Mouse (Mus musculus) brain, adult 2 months (tissue): Measurements from ENCODE around the gene Pilra.
"Not testable (repeated sequence)": the region's sequence is repeated elsewhere in the genome, so short reads cannot be mapped to it uniquely, and the experiment has no call there.

Experiments
- DNase-seq: peaks from one replicate; pipeline ENCODE4 v3.0.0; 2011; ENCODE audit warnings: low read depth, low spot score

Pilra gene

DNA sequence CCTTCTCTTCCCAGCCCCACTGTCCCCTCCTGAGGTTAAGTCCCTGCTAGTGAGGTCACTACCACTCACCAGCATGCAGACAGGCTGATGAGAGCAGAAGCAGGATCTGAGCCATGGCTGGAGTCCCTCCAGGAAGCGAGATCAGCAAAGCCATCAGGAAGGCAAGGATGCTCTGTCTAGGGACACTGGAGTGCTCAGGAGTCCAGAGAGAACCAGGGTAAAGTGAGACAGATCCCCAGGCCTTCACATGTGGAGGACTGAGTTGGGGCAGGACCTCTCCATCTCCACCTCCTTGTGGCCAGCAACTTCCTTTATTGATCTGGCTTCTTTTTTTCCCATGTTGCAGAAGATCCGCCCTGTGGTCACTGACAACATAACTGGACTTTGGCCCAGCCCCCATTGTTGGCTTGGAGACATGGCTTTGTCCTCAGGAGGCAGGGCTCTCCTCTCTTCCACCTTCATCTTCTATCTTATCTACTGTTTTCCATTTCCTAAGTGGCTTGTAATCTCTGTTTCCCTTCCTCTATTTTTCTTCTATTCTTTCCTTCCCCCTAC lies at the start of gene Pilra:
Pilra (minus strand) TSS at position 316 of the 555 bp plus-strand sequence.
- not testable (repeated sequence) for DNase-seq

DNA sequence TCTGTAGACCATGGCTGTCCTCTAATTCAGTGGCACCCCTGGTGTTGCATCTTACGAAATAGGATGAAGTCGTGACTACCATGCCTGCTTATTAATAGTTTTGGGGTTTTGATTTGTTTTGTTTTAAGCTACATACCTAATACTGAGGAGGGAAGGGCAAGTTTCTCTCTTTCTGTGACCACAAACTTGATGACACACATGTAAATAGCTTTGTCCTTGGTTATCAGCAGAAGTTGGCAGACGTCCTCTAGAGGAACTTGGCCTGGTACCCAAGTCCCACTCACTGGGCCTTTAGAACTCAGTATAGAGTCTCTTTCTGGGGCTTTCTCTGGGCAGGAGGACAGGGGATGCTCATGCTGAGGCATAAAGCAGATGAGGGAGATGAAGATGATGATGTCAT lies 47.3 kb upstream of the Pilra start:
- DNase-seq, result no peak

GRCm38 (mm10) chr5:137882922-137883321 lies 46.8 kb upstream of the Pilra start:
- peak; percentile 2 for DNase-seq

GRCm38 (mm10) chr5:137877860-137878259 lies 41.8 kb upstream of the Pilra start:
- DNase-seq, result peak; percentile 17

DNA sequence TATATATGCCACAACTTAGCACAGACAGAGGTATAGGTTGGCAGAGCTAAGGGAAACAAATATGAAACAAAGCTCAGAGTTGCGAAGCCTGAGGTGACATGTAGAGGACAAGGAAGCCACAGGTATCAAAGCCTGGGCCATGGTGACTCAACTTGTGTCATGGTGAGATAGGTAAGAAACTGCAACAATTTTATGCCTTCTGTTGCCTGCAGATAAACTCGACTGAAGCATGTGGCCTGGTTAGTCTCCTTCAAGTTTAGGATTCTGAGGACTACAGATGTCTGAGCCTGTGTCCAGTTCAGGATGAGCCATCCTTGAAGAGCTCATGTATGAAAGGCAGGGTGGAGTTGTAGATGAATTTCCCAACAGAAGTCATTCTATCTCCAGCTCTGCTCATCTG lies 39.0 kb upstream of the Pilra start:
- DNase-seq, result no peak

- DNase-seq, result not testable (repeated sequence)
Observed at GRCm38 (mm10) chr5:137872381-137872702, 36.3 kb upstream of the Pilra start.

GRCm38 (mm10) chr5:137871644-137872380 lies 35.7 kb upstream of the Pilra start, which contains the start of gene Pilrb2:
TSS of gene Pilrb2 (minus strand) at chr5:137871815.
- DNase-seq, result not testable (repeated sequence)

- DNase-seq, result not testable (repeated sequence)
Observed at GRCm38 (mm10) chr5:137868600-137868999, 32.5 kb upstream of the Pilra start.

- not testable (repeated sequence) for DNase-seq
Observed at GRCm38 (mm10) chr5:137864008-137864407, 27.9 kb upstream of the Pilra start.

DNA sequence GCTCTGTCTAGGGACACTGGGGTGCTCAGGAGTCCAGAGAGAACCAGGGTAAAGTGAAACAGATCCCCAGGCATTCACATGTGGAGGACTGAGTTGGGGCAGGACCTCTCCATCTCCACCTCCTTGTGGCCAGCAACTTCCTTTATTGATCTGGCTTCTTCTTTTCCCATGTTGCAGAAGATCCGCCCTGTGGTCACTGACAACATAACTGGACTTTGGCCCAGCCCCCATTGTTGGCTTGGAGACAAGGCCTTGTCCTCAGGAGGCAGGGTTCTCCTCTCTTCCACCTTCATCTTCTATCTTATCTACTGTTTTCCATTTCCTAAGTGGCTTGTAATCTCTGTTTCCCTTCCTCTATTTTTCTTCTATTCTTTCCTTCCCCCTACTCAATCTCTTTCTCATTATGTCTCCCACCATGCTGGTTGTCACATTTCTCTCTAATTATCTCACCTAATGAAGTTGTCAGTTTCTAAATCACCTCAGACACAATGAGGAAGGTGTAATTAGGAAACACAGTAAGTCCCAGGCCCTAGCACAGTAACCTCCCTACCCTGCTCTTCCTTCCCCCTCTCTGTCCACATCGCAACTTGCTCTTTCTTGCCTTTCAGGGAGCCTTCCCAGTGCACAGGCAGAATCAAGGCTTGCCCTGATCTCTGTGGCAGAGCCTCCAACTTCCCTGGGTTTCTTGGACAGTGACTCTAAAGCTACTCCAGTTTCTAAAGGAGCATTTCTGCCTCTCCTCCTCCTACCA lies 22.1 kb upstream of the Pilra start, which contains the start of gene Pilrb1:
Pilrb1 (minus strand) TSS at position 147 of the 751 bp plus-strand sequence.
- DNase-seq, result not testable (repeated sequence)

DNA sequence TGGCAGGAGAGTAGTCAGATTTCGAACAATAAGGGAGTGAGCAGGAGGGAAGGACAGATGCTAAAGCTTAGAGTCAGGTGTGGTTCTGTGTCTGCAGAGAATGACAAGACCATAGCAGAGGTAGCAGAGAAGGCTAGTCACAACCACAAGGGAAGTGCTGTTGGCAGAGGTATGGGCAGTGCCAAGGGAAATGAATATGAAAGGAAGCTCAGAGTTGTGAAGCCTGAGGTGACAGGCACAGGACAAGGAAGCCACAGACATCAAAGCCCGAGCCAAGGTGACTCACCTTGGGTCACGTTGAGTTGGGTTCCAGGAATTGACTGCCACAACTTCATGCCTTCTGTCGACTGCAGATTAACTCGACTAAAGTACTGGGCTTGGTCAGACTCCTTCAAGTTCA lies 20.8 kb upstream of the Pilra start:
- DNase-seq, result not testable (repeated sequence)

DNA sequence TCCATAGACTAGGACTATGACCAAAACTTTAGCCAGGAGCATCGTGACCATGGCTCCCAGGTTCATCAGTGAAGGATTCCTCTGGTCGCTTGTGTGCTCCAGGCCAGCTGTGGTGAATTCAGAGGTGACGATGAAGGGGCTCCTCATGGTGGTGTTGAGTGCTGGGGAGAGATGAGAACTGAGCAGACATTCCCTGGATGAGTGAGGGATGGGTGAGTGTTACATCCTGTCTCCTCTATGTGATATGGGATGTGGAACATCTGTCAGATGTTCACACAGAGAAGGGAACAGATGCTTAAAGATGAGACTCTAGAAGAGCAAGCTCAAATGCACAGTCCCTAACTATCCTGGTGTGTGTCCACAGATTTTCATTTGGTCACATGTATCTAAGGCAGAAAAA lies 18.8 kb upstream of the Pilra start:
- DNase-seq, result not testable (repeated sequence)

- not testable (repeated sequence) for DNase-seq
Observed at GRCm38 (mm10) chr5:137850313-137850712, 14.2 kb upstream of the Pilra start.

- DNase-seq, result not testable (repeated sequence)
Observed at GRCm38 (mm10) chr5:137837110-137837509, 1.0 kb upstream of the Pilra start.

DNA sequence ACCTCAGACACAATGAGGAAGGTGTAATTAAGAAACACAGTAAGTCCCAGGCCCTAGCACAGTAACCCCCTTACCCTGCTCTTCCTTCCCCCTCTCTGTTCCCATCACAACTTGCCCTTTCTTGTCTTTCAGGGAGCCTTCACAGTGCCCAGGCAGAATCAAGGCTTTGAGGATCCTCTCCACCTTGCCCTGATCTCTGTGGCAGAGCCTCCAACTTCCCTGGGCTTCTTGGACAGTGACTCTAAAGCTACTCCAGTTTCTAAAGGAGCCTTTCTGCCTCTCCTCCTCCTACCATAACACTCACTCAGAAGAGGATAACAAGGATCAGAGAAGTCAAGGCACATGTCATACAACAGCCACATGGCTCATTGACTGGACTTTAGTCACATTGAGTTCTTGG lies 530 bp upstream of the Pilra start:
- DNase-seq, result no peak

DNA sequence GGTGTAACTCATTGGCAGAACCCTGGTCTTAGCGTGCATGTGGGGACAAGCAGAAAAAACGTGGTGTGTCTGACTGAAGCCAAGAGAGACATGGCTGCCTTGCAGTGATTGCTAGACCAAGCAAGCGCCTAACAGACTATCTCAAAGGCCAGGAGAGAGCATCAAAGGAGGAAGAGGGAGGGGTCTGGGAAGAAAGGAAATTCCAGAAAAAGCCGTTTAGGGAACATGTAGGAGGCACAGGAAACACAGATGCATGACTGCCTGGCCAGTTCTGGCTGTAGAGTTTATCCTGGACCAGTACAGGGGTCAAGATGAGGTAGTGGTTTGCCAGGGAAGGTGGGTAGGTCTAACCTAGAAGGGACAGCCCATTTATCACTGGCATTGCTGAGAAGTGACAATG lies 2.6 kb downstream of the Pilra start:
- no peak for DNase-seq

DNA sequence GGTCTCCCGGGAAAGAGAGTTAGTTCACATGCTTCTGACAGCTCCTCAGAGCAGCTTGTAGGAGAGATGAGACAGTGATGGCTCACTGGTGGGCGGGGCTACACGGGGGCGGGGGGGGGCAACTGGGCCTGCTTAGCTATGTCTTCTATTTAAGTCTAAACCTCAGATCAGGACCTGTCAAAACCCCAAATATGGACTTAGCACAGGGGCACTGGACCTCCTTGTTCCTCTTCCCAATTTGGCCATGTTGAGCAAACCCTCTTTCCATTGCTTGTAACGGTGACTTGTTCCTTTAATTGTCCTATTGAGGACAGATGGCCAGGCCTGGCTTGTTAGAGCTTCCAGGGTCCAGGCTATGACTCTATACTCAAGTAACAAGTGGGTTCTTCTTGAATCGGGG lies 4.6 kb downstream of the Pilra start:
- no peak for DNase-seq

DNA sequence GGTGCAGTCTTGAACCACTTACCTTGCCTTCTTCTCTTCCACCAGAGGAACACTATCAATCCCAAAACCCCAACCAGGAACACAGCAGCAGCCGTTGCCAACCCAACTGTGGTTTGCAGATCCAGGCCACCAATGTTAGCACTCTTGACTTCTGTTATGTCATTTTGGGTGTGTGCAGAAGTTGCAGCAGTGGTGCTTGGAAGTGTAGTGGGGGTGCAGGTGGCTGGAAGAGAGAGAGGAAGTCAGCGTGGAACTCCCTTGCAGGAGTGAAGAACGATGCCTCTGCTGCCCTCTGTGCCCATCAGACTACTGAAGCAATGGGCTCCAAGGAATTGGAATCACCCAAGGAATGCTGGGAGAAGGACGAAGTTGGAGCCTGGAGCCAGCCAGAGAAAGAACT lies 5.0 kb downstream of the Pilra start:
- DNase-seq, result no peak

DNA sequence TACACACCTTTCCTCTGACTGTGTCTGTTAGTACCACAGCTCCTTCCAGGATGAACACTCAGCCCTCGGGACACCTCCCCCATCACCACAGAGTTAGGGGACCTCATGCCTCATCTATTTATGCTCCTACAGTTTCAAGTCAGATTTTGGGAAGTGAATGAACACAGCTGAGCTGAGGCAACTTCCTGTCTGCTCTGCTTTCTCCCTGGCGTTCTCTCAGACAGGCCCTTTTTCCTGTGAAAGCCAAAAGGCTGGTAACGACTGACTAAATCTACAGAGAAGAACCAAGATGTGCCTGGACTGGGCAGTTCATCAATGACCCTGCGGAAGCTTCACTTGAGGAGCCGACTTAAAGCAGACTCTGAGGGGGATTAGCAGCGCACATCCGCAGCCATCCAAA lies 5.8 kb downstream of the Pilra start:
- DNase-seq, result peak; percentile 37

- DNase-seq, result no peak
Observed at GRCm38 (mm10) chr5:137828694-137829093, 7.4 kb downstream of the Pilra start.

DNA sequence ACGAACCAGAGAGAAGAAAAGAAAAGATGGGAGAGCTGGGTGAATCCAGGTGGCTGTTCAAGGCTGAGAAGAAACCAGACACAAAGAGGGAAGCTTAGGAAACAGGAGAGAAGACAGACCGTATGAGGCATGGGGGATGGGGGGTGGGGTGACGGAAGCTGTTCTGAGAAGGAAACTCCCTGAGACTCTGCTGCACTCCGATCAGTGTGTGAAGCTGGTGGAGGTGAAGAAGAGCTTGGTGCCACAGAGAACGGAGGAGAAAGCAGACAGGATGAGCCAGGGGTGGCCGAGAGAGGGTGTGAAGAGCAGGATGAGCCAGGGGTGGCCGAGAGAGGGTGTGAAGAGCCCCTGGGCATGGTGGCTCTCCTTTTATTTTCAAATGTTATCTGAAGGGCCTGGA lies 9.7 kb downstream of the Pilra start:
- peak; percentile 16 for DNase-seq

GRCm38 (mm10) chr5:137825971-137826370 lies 10.1 kb downstream of the Pilra start:
- no peak for DNase-seq

- peak; percentile 5 for DNase-seq
Observed at GRCm38 (mm10) chr5:137825030-137825429, 11.1 kb downstream of the Pilra start.
